In genomic region chr14:20368271-20368670, GRCm38 (mm10) we compare ENCODE assay signal across 19 mouse cellular contexts. TPM values are rescaled to one million over a fixed set of nuclear protein-coding genes. Genes with fewer than 3 reads are reported as not detected.
DNase-seq lines count a peak whose midpoint lies in the region; ATAC-seq and TF ChIP-seq lines count a peak whose summit lies in the region.
"Had no signal": no experiment of that assay in that cellular context is flagged by ENCODE, and none has a peak within 500 bp of the region (broad histone marks: within the 10 kb centered on the region; RNA-seq: fewer than 3 reads in every experiment).

No protein-coding gene starts in this region.

- H3K9me3 ChIP-seq in intestine, postnatal 0 days (ENCODE audit: control insufficient read depth): no peaks in the 10 kb centered on the region
- no peaks in the 10 kb centered on the region for H3K9me3 ChIP-seq in intestine, embryonic 15.5 days
- no peaks in the 10 kb centered on the region for H3K9me3 ChIP-seq in midbrain, postnatal 0 days (ENCODE audit: low read length)
- no peaks in the 10 kb centered on the region for H3K9me3 ChIP-seq in midbrain, embryonic 11.5 days (ENCODE audit: control insufficient read depth, low read length)
- H3K9me3 ChIP-seq: hindbrain, embryonic 12.5 days; limb, embryonic 15.5 days; midbrain, embryonic 12.5 days; neural tube, embryonic 12.5 days; stomach, embryonic 15.5 days had no signal

- H3K27me3 ChIP-seq in intestine, postnatal 0 days (replicated peaks; ENCODE audit: control insufficient read depth, insufficient read depth, low read length): no peaks in the 10 kb centered on the region
- H3K27me3 ChIP-seq in intestine, embryonic 15.5 days (replicated peaks): no peaks in the 10 kb centered on the region
- H3K27me3 ChIP-seq in midbrain, postnatal 0 days (ENCODE audit: insufficient read depth, low read length): no peaks in the 10 kb centered on the region
- no peaks in the 10 kb centered on the region for H3K27me3 ChIP-seq in midbrain, embryonic 11.5 days (ENCODE audit: control insufficient read depth, insufficient read depth, low read length)
- H3K27me3 ChIP-seq: CH12.LX; hindbrain, embryonic 12.5 days; limb, embryonic 15.5 days; midbrain, embryonic 12.5 days; neural tube, embryonic 12.5 days; stomach, embryonic 15.5 days had no signal

- H3K4me1 ChIP-seq in intestine, postnatal 0 days (replicated peaks; ENCODE audit: control insufficient read depth, insufficient read depth, low read length): no peaks in the 10 kb centered on the region
- H3K4me1 ChIP-seq in intestine, embryonic 15.5 days (replicated peaks): no peaks in the 10 kb centered on the region
- H3K4me1 ChIP-seq in midbrain, postnatal 0 days (ENCODE audit: insufficient read depth, low read length): no peaks in the 10 kb centered on the region
- H3K4me1 ChIP-seq in midbrain, embryonic 11.5 days (ENCODE audit: control insufficient read depth, insufficient read depth, low read length): no peaks in the 10 kb centered on the region
- H3K4me1 ChIP-seq: hindbrain, embryonic 12.5 days; limb, embryonic 15.5 days; midbrain, embryonic 12.5 days; neural tube, embryonic 12.5 days; stomach, embryonic 15.5 days had no signal

- no peak overlapping the region for H3K9ac ChIP-seq in intestine, postnatal 0 days (ENCODE audit: low read depth, low read length)
- H3K9ac ChIP-seq in intestine, embryonic 15.5 days: no peak overlapping the region
- H3K9ac ChIP-seq in midbrain, postnatal 0 days (replicated peaks; ENCODE audit: low read length, poor library complexity, severe bottlenecking): no peak overlapping the region
- no peak overlapping the region for H3K9ac ChIP-seq in midbrain, embryonic 11.5 days (ENCODE audit: low read length)
- H3K9ac ChIP-seq: hindbrain, embryonic 12.5 days; limb, embryonic 15.5 days; midbrain, embryonic 12.5 days; neural tube, embryonic 12.5 days; stomach, embryonic 15.5 days had no signal

- WGBS in intestine, postnatal 0 days: 96% methylated on average over 3 of the region's 3 CpGs
- 88% methylated on average over 3 of the region's 3 CpGs for WGBS in intestine, embryonic 15.5 days
- 95% methylated on average over 3 of the region's 3 CpGs for WGBS in midbrain, postnatal 0 days
- 98% methylated on average over 3 of the region's 3 CpGs for WGBS in midbrain, embryonic 11.5 days

- no peak overlapping the region for H3K27ac ChIP-seq in intestine, postnatal 0 days (ENCODE audit: low read depth, low read length)
- H3K27ac ChIP-seq in intestine, embryonic 15.5 days: no peak overlapping the region
- no peak overlapping the region for H3K27ac ChIP-seq in midbrain, postnatal 0 days (ENCODE audit: low read depth, low read length)
- H3K27ac ChIP-seq in midbrain, embryonic 11.5 days (ENCODE audit: low read depth, low read length): no peak overlapping the region
- H3K27ac ChIP-seq: hindbrain, embryonic 12.5 days; limb, embryonic 15.5 days; midbrain, embryonic 12.5 days; neural tube, embryonic 12.5 days; stomach, embryonic 15.5 days had no signal

- TF ChIP-seq CTCF in intestine, postnatal 0 days (IDR thresholded peaks at IDR 0.05; ENCODE audit: low read depth): peak; percentile 30
- peak; percentile 26 for TF ChIP-seq CTCF in midbrain, postnatal 0 days (IDR thresholded peaks at IDR 0.05)

- ATAC-seq in intestine, postnatal 0 days: no peak
- no peak for ATAC-seq in intestine, embryonic 15.5 days
- ATAC-seq in midbrain, postnatal 0 days (ENCODE audit: low FRiP score): no peak
- no peak for ATAC-seq in midbrain, embryonic 11.5 days (ENCODE audit: low FRiP score)
- ATAC-seq in granulocyte monocyte progenitor cell, adult 5-6 weeks (replicated peaks; ENCODE audit: poor library complexity, severe bottlenecking): no peak

- H3K4me3 ChIP-seq in intestine, postnatal 0 days (ENCODE audit: low read depth, low read length): no peak overlapping the region
- H3K4me3 ChIP-seq in intestine, embryonic 15.5 days (replicated peaks): no peak overlapping the region
- H3K4me3 ChIP-seq in midbrain, postnatal 0 days (ENCODE audit: low read depth, low read length): no peak overlapping the region
- H3K4me3 ChIP-seq in midbrain, embryonic 11.5 days (ENCODE audit: low read depth, low read length): no peak overlapping the region
- H3K4me3 ChIP-seq: hindbrain, embryonic 12.5 days; limb, embryonic 15.5 days; midbrain, embryonic 12.5 days; neural tube, embryonic 12.5 days; stomach, embryonic 15.5 days had no signal

- no peak overlapping the region for H3K4me2 ChIP-seq in intestine, postnatal 0 days (replicated peaks; ENCODE audit: low read depth)
- no peak overlapping the region for H3K4me2 ChIP-seq in intestine, embryonic 15.5 days (replicated peaks)
- H3K4me2 ChIP-seq in midbrain, postnatal 0 days (ENCODE audit: low read depth, low read length, poor library complexity, severe bottlenecking): no peak overlapping the region
- H3K4me2 ChIP-seq in midbrain, embryonic 11.5 days: no peak overlapping the region
- H3K4me2 ChIP-seq: heart, embryonic 11.5 days; hindbrain, embryonic 12.5 days; limb, embryonic 15.5 days; midbrain, embryonic 12.5 days; neural tube, embryonic 12.5 days; stomach, embryonic 15.5 days had no signal

- no peak for DNase-seq in midbrain, postnatal 0 days (ENCODE audit: low spot score)
- no peak for DNase-seq in midbrain, embryonic 11.5 days (ENCODE audit: low spot score, missing footprints)
- DNase-seq in R1 (ENCODE audit: low read depth, low spot score): peak; percentile 46
- DNase-seq in spleen, adult 18-20 months: no peak
- DNase-seq: adrenal gland, postnatal 14 days; cerebellum, adult 11-12 months; cerebellum, postnatal 36 days; heart, postnatal 10 days; lung, adult 2 months had no signal

- H3K36me3 ChIP-seq in intestine, postnatal 0 days (ENCODE audit: control insufficient read depth, insufficient read depth): peaks cover 38% of the 10 kb centered on the region
- peaks cover 4% of the 10 kb centered on the region; the same call in 1 of the 2 replicates for H3K36me3 ChIP-seq in intestine, embryonic 15.5 days
- H3K36me3 ChIP-seq in midbrain, postnatal 0 days (ENCODE audit: insufficient read depth, low read length): peaks cover 34% of the 10 kb centered on the region
- peaks cover 12% of the 10 kb centered on the region for H3K36me3 ChIP-seq in midbrain, embryonic 11.5 days (ENCODE audit: control insufficient read depth, insufficient read depth, low read length)

RNA-seq across cellular contexts. Expression of gene Fam149b, which starts 20.3 kb away (rescaled TPM):
- 12.8 and 13.2 TPM in 2 replicates for polyA plus RNA-seq in intestine, postnatal 0 days (2015; fragmentation: Nextera tagmentation; extraction: Ambion mirVana)
- polyA plus RNA-seq in intestine, embryonic 15.5 days (2015; fragmentation: Nextera tagmentation; extraction: Ambion mirVana): 29.0 and 31.1 TPM in 2 replicates
- 61.5 and 70.3 TPM in 2 replicates for total RNA-seq in midbrain, postnatal 0 days (2014; rRNA removed)
- 24.4 and 25.4 TPM in 2 replicates for polyA plus RNA-seq in midbrain, postnatal 0 days (2015; fragmentation: Nextera tagmentation; extraction: Ambion mirVana)
- 53.8 and 58.9 TPM in 2 replicates for polyA plus RNA-seq in midbrain, embryonic 11.5 days (2014; fragmentation: Nextera tagmentation; extraction: Ambion mirVana)
- total RNA-seq in granulocyte monocyte progenitor cell, adult 5-6 weeks (2014; fragmentation: Nextera tagmentation): 20.6 and 28.2 TPM in 2 replicates
- 27.9 and 28.1 TPM in 2 replicates for total RNA-seq in granulocyte monocyte progenitor cell, adult 5-6 weeks (2017)

RNA-seq across cellular contexts. Expression of gene Ecd, which starts 20.4 kb away (rescaled TPM):
- polyA plus RNA-seq in intestine, postnatal 0 days (2015; fragmentation: Nextera tagmentation; extraction: Ambion mirVana): 13.5 and 15.5 TPM in 2 replicates
- 44.1 and 45.9 TPM in 2 replicates for polyA plus RNA-seq in intestine, embryonic 15.5 days (2015; fragmentation: Nextera tagmentation; extraction: Ambion mirVana)
- total RNA-seq in midbrain, postnatal 0 days (2014; rRNA removed): 39.6 and 42.6 TPM in 2 replicates
- 36.3 TPM in 2 replicates for polyA plus RNA-seq in midbrain, postnatal 0 days (2015; fragmentation: Nextera tagmentation; extraction: Ambion mirVana)
- 73.3 and 74.8 TPM in 2 replicates for polyA plus RNA-seq in midbrain, embryonic 11.5 days (2014; fragmentation: Nextera tagmentation; extraction: Ambion mirVana)
- 52.6 and 57.0 TPM in 2 replicates for total RNA-seq in granulocyte monocyte progenitor cell, adult 5-6 weeks (2014; fragmentation: Nextera tagmentation)
- total RNA-seq in granulocyte monocyte progenitor cell, adult 5-6 weeks (2017): 52.2 and 70.0 TPM in 2 replicates

RNA-seq across cellular contexts. Expression of gene Dnajc9, which starts 20.4 kb away (rescaled TPM):
- 39.3 and 41.5 TPM in 2 replicates for polyA plus RNA-seq in intestine, postnatal 0 days (2015; fragmentation: Nextera tagmentation; extraction: Ambion mirVana)
- 128 and 134 TPM in 2 replicates for polyA plus RNA-seq in intestine, embryonic 15.5 days (2015; fragmentation: Nextera tagmentation; extraction: Ambion mirVana)
- total RNA-seq in midbrain, postnatal 0 days (2014; rRNA removed): 47.8 and 51.0 TPM in 2 replicates
- polyA plus RNA-seq in midbrain, postnatal 0 days (2015; fragmentation: Nextera tagmentation; extraction: Ambion mirVana): 96.3 and 98.7 TPM in 2 replicates
- 276 and 296 TPM in 2 replicates for polyA plus RNA-seq in midbrain, embryonic 11.5 days (2014; fragmentation: Nextera tagmentation; extraction: Ambion mirVana)
- 64.5 and 70.8 TPM in 2 replicates for total RNA-seq in granulocyte monocyte progenitor cell, adult 5-6 weeks (2014; fragmentation: Nextera tagmentation)
- 229 and 234 TPM in 2 replicates for total RNA-seq in granulocyte monocyte progenitor cell, adult 5-6 weeks (2017)

RNA-seq across cellular contexts. Expression of gene Mrps16, which starts 25.2 kb away (rescaled TPM):
- polyA plus RNA-seq in intestine, postnatal 0 days (2015; fragmentation: Nextera tagmentation; extraction: Ambion mirVana): 78.3 and 80.4 TPM in 2 replicates
- 97.9 and 100 TPM in 2 replicates for polyA plus RNA-seq in intestine, embryonic 15.5 days (2015; fragmentation: Nextera tagmentation; extraction: Ambion mirVana)
- total RNA-seq in midbrain, postnatal 0 days (2014; rRNA removed): 28.2 and 36.2 TPM in 2 replicates
- 66.2 and 71.7 TPM in 2 replicates for polyA plus RNA-seq in midbrain, postnatal 0 days (2015; fragmentation: Nextera tagmentation; extraction: Ambion mirVana)
- 71.8 and 73.0 TPM in 2 replicates for polyA plus RNA-seq in midbrain, embryonic 11.5 days (2014; fragmentation: Nextera tagmentation; extraction: Ambion mirVana)
- 81.8 and 96.0 TPM in 2 replicates for total RNA-seq in granulocyte monocyte progenitor cell, adult 5-6 weeks (2014; fragmentation: Nextera tagmentation)
- 44.8 and 46.8 TPM in 2 replicates for total RNA-seq in granulocyte monocyte progenitor cell, adult 5-6 weeks (2017)
